In genomic region chr2:25557221-25557963, GRCm38 (mm10) we compare ENCODE assay signal across 8 mouse cellular contexts. TPM values are rescaled to one million over a fixed set of nuclear protein-coding genes. Genes with fewer than 3 reads are reported as not detected.
DNase-seq lines count a peak whose midpoint lies in the region; ATAC-seq lines count a peak whose summit lies in the region.

Gene Edf1 (plus strand): TSS chr2:25557847.

- peak; percentile 98 to 99 for DNase-seq in adrenal gland, postnatal 36 days
- DNase-seq in heart, adult 11 months: peak; percentile 100
- DNase-seq in kidney, adult 11 months: peak; percentile 94
- peak; percentile 96 for DNase-seq in left cerebral cortex, postnatal 4 days
- DNase-seq in midbrain, embryonic 11.5 days (ENCODE audit: low spot score, missing footprints): peak; percentile 97
- DNase-seq in right cerebral cortex, postnatal 4 days: peak; percentile 93
- DNase-seq in yolk sac, embryonic 10.5 days (ENCODE audit: low spot score): peak; percentile 92

- peak within 1 kb of the TSS; percentile 71 for H3K27ac ChIP-seq in embryonic facial prominence, embryonic 12.5 days
- H3K27ac ChIP-seq in midbrain, embryonic 11.5 days (ENCODE audit: low read depth, low read length): peak within 1 kb of the TSS; percentile 31

- peaks cover 20% of the 10 kb centered on the region for H3K4me1 ChIP-seq in embryonic facial prominence, embryonic 12.5 days
- H3K4me1 ChIP-seq in midbrain, embryonic 11.5 days (ENCODE audit: control insufficient read depth, insufficient read depth, low read length): peaks cover 19% of the 10 kb centered on the region

- H3K27me3 ChIP-seq in embryonic facial prominence, embryonic 12.5 days: no peaks in the 10 kb centered on the region
- no peaks in the 10 kb centered on the region for H3K27me3 ChIP-seq in midbrain, embryonic 11.5 days (ENCODE audit: control insufficient read depth, insufficient read depth, low read length)

- intact Hi-C loops in left cerebral cortex, postnatal 4 days (cut with DNase I): no loop called here

- H3K36me3 ChIP-seq in embryonic facial prominence, embryonic 12.5 days: peaks cover 26% of the 10 kb centered on the region
- peaks cover 10% of the 10 kb centered on the region; the same call in 1 of the 2 replicates for H3K36me3 ChIP-seq in midbrain, embryonic 11.5 days (ENCODE audit: control insufficient read depth, insufficient read depth, low read length)

- no peaks in the 10 kb centered on the region for H3K9me3 ChIP-seq in embryonic facial prominence, embryonic 12.5 days
- no peaks in the 10 kb centered on the region for H3K9me3 ChIP-seq in midbrain, embryonic 11.5 days (ENCODE audit: control insufficient read depth, low read length)

- peak within 1 kb of the TSS; percentile 97 for H3K4me3 ChIP-seq in embryonic facial prominence, embryonic 12.5 days
- peak within 1 kb of the TSS; percentile 93 for H3K4me3 ChIP-seq in midbrain, embryonic 11.5 days (ENCODE audit: low read depth, low read length)

- peak within 1 kb of the TSS; percentile 94 for H3K4me2 ChIP-seq in embryonic facial prominence, embryonic 12.5 days (replicated peaks)
- H3K4me2 ChIP-seq in midbrain, embryonic 11.5 days: peak within 1 kb of the TSS; percentile 92

- H3K9ac ChIP-seq in embryonic facial prominence, embryonic 12.5 days: peak within 1 kb of the TSS; percentile 93
- peak within 1 kb of the TSS; percentile 91 for H3K9ac ChIP-seq in midbrain, embryonic 11.5 days (ENCODE audit: low read length)

- peak; percentile 95 for ATAC-seq in embryonic facial prominence, embryonic 12.5 days (ENCODE audit: insufficient number of reproducible peaks, insufficient read depth, low FRiP score, low TSS enrichment)
- ATAC-seq in midbrain, embryonic 11.5 days (ENCODE audit: low FRiP score): peak; percentile 99

- WGBS in embryonic facial prominence, embryonic 12.5 days: under 1% methylated on average over 61 of the region's 61 CpGs
- WGBS in midbrain, embryonic 11.5 days: under 1% methylated on average over 61 of the region's 61 CpGs

RNA-seq across cellular contexts. Expression of gene Edf1, which starts in this region (rescaled TPM):
- 100 to 1,000 TPM; 276 to 288 TPM for total RNA-seq in adrenal gland, postnatal 36 days (2021)
- polyA plus RNA-seq in embryonic facial prominence, embryonic 12.5 days (2016; fragmentation: Nextera tagmentation; extraction: Ambion mirVana): 310 and 331 TPM in 2 replicates
- 100 to 1,000 TPM; 154 to 155 TPM for total RNA-seq in left cerebral cortex, postnatal 4 days (2021)
- 385 TPM in 2 replicates for polyA plus RNA-seq in midbrain, embryonic 11.5 days (2014; fragmentation: Nextera tagmentation; extraction: Ambion mirVana)

Comparison
In these comparisons a context has a peak if more than half of its experiments do, and no peak if none do; other contexts are left out.
1. Peak in every context shown above with its lines: DNase-seq, ATAC-seq, H3K4me3 ChIP-seq and H3K27ac ChIP-seq.